Mouse (Mus musculus) E14TG2a.4 (cell line): ENCODE data around the gene Gm19426.

Experiments used
- H3K27me3 ChIP-seq: 2 replicates; pipeline ENCODE4 v1.6.1; 2014; ENCODE audit warnings: low read length, control low read depth; ENCODE audit not compliant: insufficient read depth
- H3K36me3 ChIP-seq: 2 replicates; pipeline ENCODE4 v1.6.1; 2014; ENCODE audit warnings: low read length, control low read depth; ENCODE audit not compliant: insufficient read depth
- H3K4me1 ChIP-seq: replicated peaks from 2 replicates; pipeline ENCODE4 v1.6.1; 2014; ENCODE audit warnings: low read depth, low read length, control low read depth
- H3K4me3 ChIP-seq: replicated peaks from 2 replicates; pipeline ENCODE4 v1.5.1; 2014; ENCODE audit warnings: mild to moderate bottlenecking, low read length
- H3K9me3 ChIP-seq: 2 replicates; pipeline ENCODE4 v1.6.1; 2014; ENCODE audit warnings: low read length, control low read depth
- CTCF ChIP-seq: conservative IDR thresholded peaks from 2 replicates; pipeline ENCODE4 v1.5.1; 2014; ENCODE audit warnings: low read length
- NANOG ChIP-seq: IDR thresholded peaks from 2 replicates; pipeline ENCODE4 v1.6.1; 2014; ENCODE audit warnings: borderline replicate concordance, low read length, mixed read lengths
- POU5F1 ChIP-seq: IDR thresholded peaks from 2 replicates; pipeline ENCODE4 v1.6.1; 2014; ENCODE audit warnings: low read length, borderline replicate concordance

The Gm19426 gene

GRCm38 (mm10) chr2:84761840-84762239, 18.4 kb upstream of the Gm19426 start:
- Histone ChIP-seq H3K4me3 (no peak overlapping the region), H3K9me3 (no peaks in the 10 kb centered on the region), H3K4me1 (peaks cover 42% of the 10 kb centered on the region), H3K36me3 (peaks cover 15% of the 10 kb centered on the region; the same call in 1 of the 2 replicates), H3K27me3 (peaks cover 19% of the 10 kb centered on the region)
- TF ChIP-seq NANOG, result no peak
- no peak for TF ChIP-seq CTCF
- TF ChIP-seq POU5F1, result no peak

- TF ChIP-seq NANOG (no peak), POU5F1 (no peak), CTCF (no peak)
- no peak overlapping the region for H3K4me3 ChIP-seq
- H3K4me1 ChIP-seq, result peaks cover 48% of the 10 kb centered on the region
- peaks cover 10% of the 10 kb centered on the region; the same call in 1 of the 2 replicates for H3K36me3 ChIP-seq
- peaks cover 16% of the 10 kb centered on the region for H3K27me3 ChIP-seq
- H3K9me3 ChIP-seq, result no peaks in the 10 kb centered on the region
Observed at GRCm38 (mm10) chr2:84761309-84761708, 17.9 kb upstream of the Gm19426 start.

GRCm38 (mm10) chr2:84760777-84761176, 17.3 kb upstream of the Gm19426 start:
- H3K36me3 ChIP-seq, result peaks cover 8% of the 10 kb centered on the region; the same call in 1 of the 2 replicates
- H3K4me1 ChIP-seq, result peaks cover 53% of the 10 kb centered on the region
- no peak for TF ChIP-seq CTCF
- TF ChIP-seq NANOG, result no peak
- TF ChIP-seq POU5F1, result no peak
- H3K27me3 ChIP-seq, result peaks cover 16% of the 10 kb centered on the region
- H3K9me3 ChIP-seq, result no peaks in the 10 kb centered on the region
- no peak overlapping the region for H3K4me3 ChIP-seq

- H3K36me3 ChIP-seq, result no peaks in the 10 kb centered on the region
- H3K9me3 ChIP-seq, result no peaks in the 10 kb centered on the region
- peaks cover 53% of the 10 kb centered on the region for H3K4me1 ChIP-seq
- H3K27me3 ChIP-seq, result 0 out of 2 replicates have a peak, but pooled peaks cover 6% of the 10 kb centered on the region
- TF ChIP-seq POU5F1 (no peak), NANOG (no peak), CTCF (peak; percentile 30)
- H3K4me3 ChIP-seq, result no peak overlapping the region
Observed at GRCm38 (mm10) chr2:84758542-84759127, 15.2 kb upstream of the Gm19426 start.

- H3K4me3 ChIP-seq, result 0 out of 2 replicates have a peak overlapping the region, but pooled peaks have one; percentile 21
- TF ChIP-seq CTCF, result no peak
- peak; percentile 35; the same call in 1 of the 2 replicates for TF ChIP-seq NANOG
- TF ChIP-seq POU5F1, result no peak
- no peaks in the 10 kb centered on the region for H3K27me3 ChIP-seq
- H3K9me3 ChIP-seq, result no peaks in the 10 kb centered on the region
- no peaks in the 10 kb centered on the region for H3K36me3 ChIP-seq
- peaks cover 40% of the 10 kb centered on the region for H3K4me1 ChIP-seq
Observed at GRCm38 (mm10) chr2:84757026-84757682, 13.7 kb upstream of the Gm19426 start.

- H3K4me3 ChIP-seq, result no peak overlapping the region
- no peak for TF ChIP-seq POU5F1
- no peak for TF ChIP-seq NANOG
- no peak for TF ChIP-seq CTCF
Observed at GRCm38 (mm10) chr2:84756245-84756644, 12.8 kb upstream of the Gm19426 start.

GRCm38 (mm10) chr2:84750115-84750514, 6.7 kb upstream of the Gm19426 start:
- no peaks in the 10 kb centered on the region for H3K9me3 ChIP-seq
- peaks cover 15% of the 10 kb centered on the region for H3K27me3 ChIP-seq
- TF ChIP-seq NANOG (no peak), CTCF (no peak), POU5F1 (no peak)
- peaks cover 23% of the 10 kb centered on the region for H3K4me1 ChIP-seq
- no peaks in the 10 kb centered on the region for H3K36me3 ChIP-seq
- H3K4me3 ChIP-seq, result no peak overlapping the region

More at GRCm38 (mm10) chr2:84756245-84756644, 12.8 kb upstream of the Gm19426 start:
- Histone ChIP-seq H3K4me1 (peaks cover 31% of the 10 kb centered on the region), H3K9me3 (no peaks in the 10 kb centered on the region), H3K27me3 (peaks cover 1% of the 10 kb centered on the region; the same call in 1 of the 2 replicates), H3K36me3 (no peaks in the 10 kb centered on the region)

GRCm38 (mm10) chr2:84744126-84744525, 671 bp upstream of the Gm19426 start:
- TF ChIP-seq NANOG, result no peak
- TF ChIP-seq POU5F1, result no peak
- no peak for TF ChIP-seq CTCF
- Histone ChIP-seq H3K27me3 (peaks cover 11% of the 10 kb centered on the region; the same call in 1 of the 2 replicates), H3K4me3 (peak overlapping the region; percentile 100), H3K4me1 (peaks cover 63% of the 10 kb centered on the region), H3K36me3 (peaks cover 33% of the 10 kb centered on the region), H3K9me3 (no peaks in the 10 kb centered on the region)
